Mouse (Mus musculus): ENCODE data around the gene Cbl. TPM values are rescaled to one million over a fixed set of nuclear protein-coding genes. Genes with fewer than 3 reads are reported as not detected.

Gene Cbl
- polyA plus RNA-seq, 2 experiments, result 15.6 to 18.3 TPM

GRCm38 (mm10) chr9:44240911-44241310 lies 7.1 kb upstream of the Cbl start:
- H3K36me3 ChIP-seq (ENCODE audit: control insufficient read depth, insufficient read depth, low read length), result no peaks in the 10 kb centered on the region
- WGBS, result 64% methylated on average over 5 of the region's 5 CpGs
- H3K9me3 ChIP-seq (ENCODE audit: control insufficient read depth, low read length), result no peaks in the 10 kb centered on the region
- no peak overlapping the region for H3K4me3 ChIP-seq (replicated peaks; ENCODE audit: low read length)
- no peak overlapping the region for H3K9ac ChIP-seq (ENCODE audit: low read depth, low read length, severe bottlenecking)
- H3K4me2 ChIP-seq (replicated peaks; ENCODE audit: low read depth, low read length, severe bottlenecking), result no peak overlapping the region
- no peaks in the 10 kb centered on the region for H3K4me1 ChIP-seq (ENCODE audit: control insufficient read depth, insufficient read depth, low read length)
- no peaks in the 10 kb centered on the region for H3K27me3 ChIP-seq (ENCODE audit: control insufficient read depth, insufficient read depth, low read length)
- ATAC-seq (ENCODE audit: low FRiP score, low read depth) (no peak), DNase-seq (ENCODE audit: low spot score) (no peak)
- TF ChIP-seq POLR2A (IDR thresholded peaks at IDR 0.05; ENCODE audit: borderline replicate concordance, extremely low read depth, insufficient read depth, insufficient read length), result no peak
- H3K27ac ChIP-seq (replicated peaks; ENCODE audit: low read depth, low read length), result no peak overlapping the region

GRCm38 (mm10) chr9:44240399-44240798 lies 6.5 kb upstream of the Cbl start, which contains the start of gene Ccdc153:
Gene Ccdc153 (plus strand): TSS chr9:44240676.
- Histone ChIP-seq H3K4me2 (replicated peaks; ENCODE audit: low read depth, low read length, severe bottlenecking) (no peak within 1 kb of the TSS), H3K4me1 (ENCODE audit: control insufficient read depth, insufficient read depth, low read length) (no peaks in the 10 kb centered on the region), H3K27me3 (ENCODE audit: control insufficient read depth, insufficient read depth, low read length) (no peaks in the 10 kb centered on the region), H3K36me3 (ENCODE audit: control insufficient read depth, insufficient read depth, low read length) (no peaks in the 10 kb centered on the region), H3K9me3 (ENCODE audit: control insufficient read depth, low read length) (no peaks in the 10 kb centered on the region), H3K4me3 (replicated peaks; ENCODE audit: low read length) (no peak within 1 kb of the TSS), H3K9ac (ENCODE audit: low read depth, low read length, severe bottlenecking) (no peak within 1 kb of the TSS), H3K27ac (replicated peaks; ENCODE audit: low read depth, low read length) (no peak within 1 kb of the TSS)
- no peak for ATAC-seq (ENCODE audit: low FRiP score, low read depth)
- WGBS, result 56% methylated on average over 2 of the region's 2 CpGs
- no peak for TF ChIP-seq POLR2A (IDR thresholded peaks at IDR 0.05; ENCODE audit: borderline replicate concordance, extremely low read depth, insufficient read depth, insufficient read length)
- no peak for DNase-seq (ENCODE audit: low spot score)

- H3K9ac ChIP-seq (ENCODE audit: low read depth, low read length, severe bottlenecking), result no peak overlapping the region
- H3K27me3 ChIP-seq (ENCODE audit: control insufficient read depth, insufficient read depth, low read length), result no peaks in the 10 kb centered on the region
- H3K9me3 ChIP-seq (ENCODE audit: control insufficient read depth, low read length), result no peaks in the 10 kb centered on the region
- DNase-seq (ENCODE audit: low spot score) (peak; percentile 84), ATAC-seq (ENCODE audit: low FRiP score, low read depth) (no peak)
- 0 out of 2 replicates have a peak, but pooled peaks cover 1% of the 10 kb centered on the region for H3K4me1 ChIP-seq (ENCODE audit: control insufficient read depth, insufficient read depth, low read length)
- no peak for TF ChIP-seq POLR2A (IDR thresholded peaks at IDR 0.05; ENCODE audit: borderline replicate concordance, extremely low read depth, insufficient read depth, insufficient read length)
- no peak overlapping the region for H3K27ac ChIP-seq (replicated peaks; ENCODE audit: low read depth, low read length)
- whole genome bisulfite sequencing, result 12% methylated on average over 5 of the region's 5 CpGs
- no peaks in the 10 kb centered on the region for H3K36me3 ChIP-seq (ENCODE audit: control insufficient read depth, insufficient read depth, low read length)
- H3K4me3 ChIP-seq (replicated peaks; ENCODE audit: low read length), result no peak overlapping the region
- H3K4me2 ChIP-seq (replicated peaks; ENCODE audit: low read depth, low read length, severe bottlenecking), result no peak overlapping the region
These were observed 5.6 kb upstream of the Cbl start for GRCm38 (mm10) chr9:44239447-44239846.

- DNase-seq (ENCODE audit: low spot score) (no peak), ATAC-seq (ENCODE audit: low FRiP score, low read depth) (no peak)
- H3K4me2 ChIP-seq (replicated peaks; ENCODE audit: low read depth, low read length, severe bottlenecking), result no peak overlapping the region
- no peaks in the 10 kb centered on the region for H3K36me3 ChIP-seq (ENCODE audit: control insufficient read depth, insufficient read depth, low read length)
- H3K27ac ChIP-seq (replicated peaks; ENCODE audit: low read depth, low read length), result no peak overlapping the region
- 0 out of 2 replicates have a peak, but pooled peaks cover 2% of the 10 kb centered on the region for H3K4me1 ChIP-seq (ENCODE audit: control insufficient read depth, insufficient read depth, low read length)
- H3K4me3 ChIP-seq (replicated peaks; ENCODE audit: low read length), result no peak overlapping the region
- no peaks in the 10 kb centered on the region for H3K9me3 ChIP-seq (ENCODE audit: control insufficient read depth, low read length)
- 75% methylated on average over 17 of the region's 17 CpGs for WGBS
- H3K27me3 ChIP-seq (ENCODE audit: control insufficient read depth, insufficient read depth, low read length), result no peaks in the 10 kb centered on the region
- no peak overlapping the region for H3K9ac ChIP-seq (ENCODE audit: low read depth, low read length, severe bottlenecking)
- TF ChIP-seq POLR2A (IDR thresholded peaks at IDR 0.05; ENCODE audit: borderline replicate concordance, extremely low read depth, insufficient read depth, insufficient read length), result no peak
These were observed 4.8 kb upstream of the Cbl start for GRCm38 (mm10) chr9:44238501-44239190.

GRCm38 (mm10) chr9:44237128-44237527 lies 3.3 kb upstream of the Cbl start:
- ATAC-seq (ENCODE audit: low FRiP score, low read depth) (no peak), DNase-seq (ENCODE audit: low spot score) (no peak)
- 49% methylated on average over 4 of the region's 4 CpGs for WGBS

More at GRCm38 (mm10) chr9:44237128-44237527, 3.3 kb upstream of the Cbl start:
- Histone ChIP-seq H3K36me3 (ENCODE audit: control insufficient read depth, insufficient read depth, low read length) (no peaks in the 10 kb centered on the region), H3K4me1 (ENCODE audit: control insufficient read depth, insufficient read depth, low read length) (peaks cover 4% of the 10 kb centered on the region), H3K27ac (replicated peaks; ENCODE audit: low read depth, low read length) (no peak overlapping the region), H3K9ac (ENCODE audit: low read depth, low read length, severe bottlenecking) (no peak overlapping the region), H3K27me3 (ENCODE audit: control insufficient read depth, insufficient read depth, low read length) (no peaks in the 10 kb centered on the region), H3K9me3 (ENCODE audit: control insufficient read depth, low read length) (no peaks in the 10 kb centered on the region), H3K4me3 (replicated peaks; ENCODE audit: low read length) (no peak overlapping the region), H3K4me2 (replicated peaks; ENCODE audit: low read depth, low read length, severe bottlenecking) (no peak overlapping the region)
- TF ChIP-seq POLR2A (IDR thresholded peaks at IDR 0.05; ENCODE audit: borderline replicate concordance, extremely low read depth, insufficient read depth, insufficient read length), result no peak
